Mouse (Mus musculus) 416B (cell line): Measurements from ENCODE around the gene Myo5c.
"Not testable (repeated sequence)": the region's sequence is repeated elsewhere in the genome, so short reads cannot be mapped to it uniquely, and the experiment has no call there.

Experiments
- DNase-seq: peaks from one replicate; pipeline ENCODE4 v3.0.0; 2011; ENCODE audit warnings: low read depth

Myo5c gene

DNA sequence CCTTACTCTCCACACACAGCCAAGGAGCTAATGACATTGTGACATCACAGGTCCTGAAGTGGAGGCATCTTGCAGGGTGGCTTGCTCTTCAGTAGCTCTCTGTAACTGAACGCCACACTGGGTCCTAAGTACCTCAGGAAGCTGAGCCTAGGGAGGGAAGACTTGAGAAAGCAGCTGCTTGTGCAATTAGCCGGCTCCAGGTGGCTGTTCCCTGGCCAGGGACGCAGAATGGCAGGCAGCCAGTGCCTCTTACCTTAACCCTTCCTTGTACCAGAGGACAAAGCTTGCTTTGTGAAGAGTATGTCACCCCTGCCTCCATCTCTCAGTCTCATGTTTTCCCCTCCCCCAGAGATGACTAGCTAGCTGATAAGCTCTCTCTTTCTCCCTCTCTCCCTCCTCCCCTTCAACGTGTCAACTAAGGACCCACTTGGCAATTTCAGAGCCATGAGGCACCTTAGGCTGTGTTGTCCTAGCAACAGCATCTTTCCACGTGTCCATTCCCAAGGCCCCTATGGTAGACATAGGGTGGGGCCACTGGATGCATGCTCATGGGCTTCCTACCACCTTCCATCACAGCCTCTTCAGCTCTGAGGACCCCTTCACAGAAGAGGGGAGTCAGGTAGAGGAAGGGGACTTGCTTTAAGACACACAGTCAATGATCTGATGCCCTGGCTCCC lies 12.0 kb downstream of the Myo5c start:
- DNase-seq = no peak

DNA sequence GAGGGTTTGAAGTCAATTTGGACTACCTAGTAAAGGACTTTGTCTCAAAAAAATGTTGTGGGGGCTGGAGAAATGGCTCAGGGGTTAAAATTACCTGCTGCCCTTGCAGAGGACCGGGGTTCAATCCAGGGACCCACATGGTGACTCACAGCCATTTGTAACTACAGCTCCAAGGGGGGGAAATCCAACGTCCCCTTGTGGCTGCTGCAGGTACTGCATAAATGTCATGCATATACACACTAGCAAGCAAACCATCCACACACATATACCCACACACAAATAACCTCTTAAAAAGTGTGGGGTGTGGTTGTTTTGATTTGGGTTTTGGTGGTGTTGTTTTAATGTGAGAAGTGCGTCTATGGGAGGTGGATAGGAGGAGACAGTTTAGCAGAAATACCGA lies 12.7 kb downstream of the Myo5c start:
- no peak for DNase-seq

DNA sequence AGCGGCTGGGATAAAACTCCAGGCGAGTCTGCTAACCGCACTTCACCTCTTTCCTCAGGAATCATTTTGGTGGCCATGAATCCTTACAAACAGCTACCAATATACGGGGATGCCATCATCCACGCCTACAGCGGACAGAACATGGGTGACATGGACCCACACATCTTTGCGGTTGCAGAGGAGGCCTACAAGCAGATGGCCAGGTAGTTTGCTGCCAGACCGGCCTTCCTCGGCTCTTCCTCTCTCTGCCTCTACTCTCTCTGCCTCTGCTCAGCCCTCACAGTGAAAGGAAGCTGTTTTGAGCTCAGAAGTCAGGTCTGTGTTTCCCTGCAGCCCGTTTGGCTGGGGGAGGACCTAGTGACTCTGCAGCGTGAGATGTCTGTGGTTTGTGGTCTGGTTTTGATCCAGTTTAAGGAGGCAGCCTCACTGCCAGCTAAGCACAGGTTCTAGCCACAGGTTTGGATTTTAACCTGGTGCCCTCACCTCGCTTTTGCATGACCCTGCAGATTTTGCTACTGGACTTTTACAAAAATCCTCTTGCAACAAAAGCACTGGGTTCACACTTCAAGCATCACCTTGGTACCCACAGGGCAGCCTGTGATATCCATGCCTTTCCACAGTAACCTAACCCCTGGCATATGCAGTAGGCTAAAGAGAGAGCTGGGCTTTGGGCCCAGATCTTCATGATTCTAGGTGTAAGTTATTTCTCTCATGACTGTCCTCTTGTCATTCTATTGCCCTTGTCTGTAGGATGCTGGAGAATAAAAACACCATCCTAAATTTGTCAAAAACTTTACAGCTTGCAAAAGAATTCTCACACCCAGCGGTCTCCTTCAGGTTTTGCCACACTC lies 14.5 kb downstream of the Myo5c start:
- peak; percentile 80 for DNase-seq

DNA sequence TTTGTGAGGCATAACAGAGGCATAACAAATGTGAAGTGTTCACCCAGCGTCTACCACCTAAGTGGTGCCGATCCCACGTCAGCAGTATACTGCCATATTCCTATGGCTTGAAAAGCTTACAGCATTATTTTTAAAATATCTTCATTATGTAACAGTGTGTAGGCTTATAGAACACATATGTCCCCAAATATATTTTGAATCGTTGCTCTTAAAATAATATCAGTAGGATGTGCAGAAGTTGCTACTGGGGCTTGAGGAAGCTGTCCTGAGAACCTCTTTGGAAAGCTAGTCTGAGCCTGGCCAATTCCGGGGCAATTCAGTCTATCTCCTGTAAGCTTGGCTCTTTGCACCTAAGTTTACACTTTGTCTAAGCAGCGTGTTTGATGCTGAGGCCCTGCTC lies 16.1 kb downstream of the Myo5c start:
- DNase-seq = no peak

DNA sequence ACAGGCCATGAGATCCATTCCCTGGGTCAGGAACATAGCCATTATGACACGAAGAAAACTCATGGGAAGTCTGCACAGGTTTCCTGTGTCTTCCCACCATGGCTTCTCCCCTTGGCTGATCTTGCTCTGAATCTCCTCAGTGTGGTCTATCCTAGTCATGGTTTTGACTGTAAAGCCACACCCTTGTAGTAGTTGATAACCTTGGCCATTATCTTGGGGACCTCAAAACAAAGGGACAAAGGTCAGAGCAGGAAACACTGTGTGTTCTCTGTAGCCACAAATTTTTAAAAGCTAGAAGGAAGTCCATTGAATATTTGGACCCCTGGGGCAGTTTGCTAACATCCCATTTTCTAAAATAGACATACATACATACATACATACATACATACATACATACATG lies 16.5 kb downstream of the Myo5c start:
- peak; percentile 51 for DNase-seq

DNA sequence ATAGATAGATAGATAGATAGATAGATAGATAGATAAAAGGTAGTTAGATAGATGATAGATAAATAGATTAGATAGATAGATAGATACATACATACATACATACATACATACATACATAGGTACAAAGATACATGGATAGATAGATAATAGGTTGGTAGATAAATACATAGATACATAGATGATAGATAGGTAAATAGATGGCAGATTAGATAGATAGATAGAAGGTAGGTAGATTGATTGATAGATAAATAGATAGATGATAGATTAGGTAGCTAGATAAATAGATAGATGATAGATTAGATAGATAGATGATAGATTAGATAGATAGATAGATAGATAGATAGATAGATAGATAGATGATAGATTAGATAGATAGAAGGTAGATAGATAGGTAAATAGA lies 17.1 kb downstream of the Myo5c start:
- DNase-seq = no peak

DNA sequence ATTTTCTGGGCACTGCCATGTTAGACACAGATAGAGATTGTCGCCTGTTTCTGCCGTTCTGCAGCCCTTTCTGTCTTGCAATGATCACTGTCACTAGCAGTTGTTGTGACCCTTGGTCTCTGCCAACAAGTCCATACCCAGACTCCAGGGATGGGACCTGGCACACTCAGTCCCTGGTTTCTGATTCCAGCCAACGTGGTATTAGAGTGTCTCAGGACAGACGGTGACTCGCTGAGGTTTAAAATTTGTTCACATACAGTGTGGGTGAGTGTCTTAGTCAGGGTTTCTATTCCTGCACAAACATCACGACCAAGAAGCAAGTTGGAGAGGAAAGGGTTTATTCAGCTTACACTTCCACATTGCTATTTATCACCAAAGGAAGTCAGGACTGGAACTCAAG lies 21.3 kb downstream of the Myo5c start:
- not testable (repeated sequence) for DNase-seq

DNA sequence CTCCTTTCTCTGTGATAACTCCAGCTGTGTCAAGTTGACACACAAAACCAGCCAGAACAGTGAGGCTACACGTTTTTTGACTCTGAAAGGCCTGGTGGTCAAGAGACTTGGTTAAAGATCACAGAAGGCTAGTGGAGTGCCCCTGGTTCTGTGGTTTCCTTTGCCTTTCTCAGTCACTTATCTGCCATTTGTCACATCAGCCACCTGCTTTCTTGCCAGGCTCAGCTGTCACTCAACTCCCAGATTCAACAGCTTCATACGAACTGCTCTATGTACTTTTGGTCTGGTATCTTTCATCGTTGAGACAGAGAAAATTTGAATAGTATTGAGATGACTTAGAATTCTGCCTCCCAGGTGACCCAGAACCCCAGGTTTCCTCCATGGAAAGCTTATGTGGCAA lies 21.9 kb downstream of the Myo5c start:
- peak; percentile 88 for DNase-seq

DNA sequence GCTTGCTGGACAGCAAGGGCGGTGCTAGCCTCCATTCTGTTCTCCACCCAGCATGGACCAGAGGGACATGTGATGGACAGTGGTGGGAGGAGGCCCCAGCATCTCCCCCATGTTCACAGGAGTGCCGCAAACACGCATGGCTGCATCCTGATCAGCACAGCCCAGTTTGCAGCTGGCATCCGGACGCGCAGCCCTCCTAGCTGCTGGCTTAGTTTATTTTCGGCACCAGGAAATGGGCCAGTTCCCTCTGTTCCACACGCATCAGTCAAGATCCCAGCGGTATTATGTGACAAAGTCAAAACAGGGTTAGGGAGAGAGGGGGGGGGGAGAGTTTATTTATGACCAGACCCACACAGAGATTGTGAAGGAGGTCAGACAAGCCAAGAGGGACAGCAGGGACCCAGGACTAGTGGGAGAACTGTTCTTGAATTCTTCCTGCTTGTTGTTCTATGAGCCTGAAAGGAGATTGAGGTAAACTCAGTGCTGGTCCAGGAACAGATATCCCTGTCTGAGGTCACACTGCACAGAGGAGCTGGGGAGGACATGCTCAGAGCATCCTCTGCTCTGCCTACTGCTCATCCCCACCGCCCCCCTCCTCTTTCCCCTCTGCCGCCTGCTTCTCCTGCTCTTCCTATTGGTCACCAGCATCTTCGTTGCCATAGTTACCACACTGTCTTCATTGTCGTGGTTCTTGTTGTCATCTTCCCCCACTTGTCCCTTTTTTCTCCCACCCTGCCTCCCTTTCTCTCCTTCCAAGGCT lies 22.6 kb downstream of the Myo5c start:
- peak; percentile 72 for DNase-seq

DNA sequence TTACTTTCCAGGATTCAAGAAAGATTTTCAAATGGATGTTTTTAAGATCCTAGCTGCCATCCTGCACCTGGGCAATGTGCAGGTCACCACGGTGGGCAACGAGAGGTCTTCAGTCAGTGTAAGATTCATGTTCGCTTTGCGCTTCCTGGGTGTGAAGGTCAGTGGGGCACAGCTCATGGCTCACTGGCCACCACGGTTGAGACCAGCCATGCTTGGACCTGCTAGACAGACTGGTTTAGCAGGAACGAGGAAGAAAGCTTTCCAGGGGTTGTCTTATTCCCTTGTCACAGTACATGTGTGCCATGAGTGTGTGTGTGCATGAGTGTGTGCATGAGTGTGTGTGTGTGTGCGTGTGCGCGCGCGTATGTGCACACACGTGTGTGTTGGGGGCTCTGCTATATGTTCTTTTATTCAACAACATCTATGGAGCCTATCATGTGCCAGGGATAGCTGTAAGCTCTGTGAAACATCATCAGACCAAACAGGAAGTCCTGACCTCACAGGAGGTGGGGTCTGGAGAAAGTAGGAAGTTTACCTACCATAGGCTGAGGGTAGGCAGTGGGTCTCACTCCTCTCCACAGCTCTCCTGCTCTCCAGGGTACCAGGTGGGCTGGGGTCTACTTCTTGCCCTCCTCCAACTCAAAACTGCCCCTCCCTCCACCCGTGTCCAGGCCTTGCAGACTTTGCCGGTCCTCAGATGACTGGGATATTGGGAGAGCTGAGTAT lies 24.2 kb downstream of the Myo5c start:
- peak; percentile 53 for DNase-seq

DNA sequence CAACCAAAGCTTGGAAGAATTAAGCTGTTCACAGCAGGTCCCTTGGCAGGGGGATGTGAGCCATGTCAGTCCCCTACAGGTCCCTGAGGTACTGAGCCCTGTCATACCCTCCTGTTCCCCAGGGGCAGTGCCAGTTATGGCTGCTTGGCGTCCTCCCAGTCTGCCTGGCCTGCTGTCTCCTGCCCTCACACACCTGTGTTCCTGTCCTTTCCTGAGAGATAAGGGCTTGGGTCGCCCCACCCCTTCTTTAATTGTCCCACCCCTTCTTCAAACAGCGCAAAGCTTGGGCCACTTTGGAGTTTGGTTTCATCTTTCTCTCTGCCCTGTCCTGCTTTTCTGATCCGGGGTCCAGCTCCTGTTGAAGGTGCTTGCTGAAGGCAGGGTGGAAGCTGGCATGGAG lies 27.0 kb downstream of the Myo5c start:
- no peak for DNase-seq

DNA sequence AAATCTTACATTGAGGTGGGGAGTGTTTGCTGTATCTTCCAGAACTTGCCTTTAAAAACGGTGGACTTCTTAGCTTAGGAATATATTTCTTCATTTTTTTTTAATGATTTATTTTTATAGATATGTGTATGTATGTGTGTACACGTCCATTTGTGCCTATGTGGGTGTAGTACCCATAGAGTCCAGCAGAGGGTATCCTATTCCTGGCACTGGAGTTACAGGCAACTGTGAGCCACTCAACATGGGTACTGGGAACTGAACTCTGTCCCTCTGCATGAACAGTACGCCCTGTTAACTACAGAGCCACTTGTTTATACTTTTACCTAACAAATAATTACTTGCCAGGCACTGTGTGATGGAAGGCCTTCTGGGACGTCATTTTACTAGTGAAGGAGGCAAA lies 27.8 kb downstream of the Myo5c start:
- peak; percentile 46 for DNase-seq

DNA sequence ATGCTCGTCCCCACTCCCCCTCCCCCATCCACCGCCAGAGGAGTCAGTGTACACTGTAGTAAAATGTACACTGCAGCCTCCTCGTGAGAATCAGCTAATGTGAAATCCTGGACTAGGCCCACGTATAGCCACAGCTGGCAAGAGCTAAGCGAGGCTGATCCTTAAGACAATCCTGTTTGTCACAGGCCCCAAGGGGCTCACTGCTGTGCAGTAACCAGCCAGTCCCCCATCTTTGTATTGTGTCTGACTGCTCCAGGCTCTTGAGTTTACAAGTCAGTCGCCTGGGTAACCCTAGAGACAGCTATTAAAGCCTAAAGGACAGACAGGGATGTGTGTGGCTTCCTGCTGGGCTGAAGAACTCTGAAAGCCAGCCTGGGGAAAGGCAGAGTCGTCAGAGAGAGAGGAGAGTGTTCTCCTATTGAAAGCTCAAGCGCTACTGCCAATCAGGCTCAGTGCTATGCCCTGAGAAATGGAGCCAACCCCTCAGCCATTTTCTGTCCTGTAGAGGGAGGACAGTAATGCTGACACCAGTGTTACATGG lies 29.6 kb downstream of the Myo5c start:
- DNase-seq = no peak

DNA sequence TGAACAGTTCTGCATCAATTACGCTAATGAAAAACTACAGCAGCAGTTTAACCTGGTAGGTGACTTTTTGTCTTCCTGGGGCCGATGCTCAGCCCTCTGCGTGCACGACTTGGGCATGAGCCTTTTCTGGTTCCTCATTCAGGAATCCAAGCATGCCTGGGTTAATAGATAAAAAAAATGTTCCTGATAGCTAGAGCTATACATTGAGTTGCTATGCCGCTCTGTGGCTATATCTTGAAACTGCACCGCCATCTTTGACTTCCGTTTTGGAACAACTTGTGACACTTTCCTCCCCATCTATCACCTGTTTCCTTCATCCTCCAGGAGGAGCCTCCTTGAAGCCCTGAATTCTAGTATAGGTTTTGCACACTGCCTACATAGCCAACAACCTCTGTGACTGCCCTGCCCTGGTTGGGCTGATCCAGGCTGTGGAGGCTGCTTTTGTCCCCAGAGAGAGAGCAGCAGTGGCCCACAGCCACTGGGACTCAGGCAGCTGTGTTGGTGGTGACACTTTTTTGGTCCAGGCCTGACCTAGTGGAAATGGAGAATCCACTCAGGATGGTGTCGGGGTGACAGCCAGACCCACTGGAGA lies 30.5 kb downstream of the Myo5c start:
- peak; percentile 89 for DNase-seq

DNA sequence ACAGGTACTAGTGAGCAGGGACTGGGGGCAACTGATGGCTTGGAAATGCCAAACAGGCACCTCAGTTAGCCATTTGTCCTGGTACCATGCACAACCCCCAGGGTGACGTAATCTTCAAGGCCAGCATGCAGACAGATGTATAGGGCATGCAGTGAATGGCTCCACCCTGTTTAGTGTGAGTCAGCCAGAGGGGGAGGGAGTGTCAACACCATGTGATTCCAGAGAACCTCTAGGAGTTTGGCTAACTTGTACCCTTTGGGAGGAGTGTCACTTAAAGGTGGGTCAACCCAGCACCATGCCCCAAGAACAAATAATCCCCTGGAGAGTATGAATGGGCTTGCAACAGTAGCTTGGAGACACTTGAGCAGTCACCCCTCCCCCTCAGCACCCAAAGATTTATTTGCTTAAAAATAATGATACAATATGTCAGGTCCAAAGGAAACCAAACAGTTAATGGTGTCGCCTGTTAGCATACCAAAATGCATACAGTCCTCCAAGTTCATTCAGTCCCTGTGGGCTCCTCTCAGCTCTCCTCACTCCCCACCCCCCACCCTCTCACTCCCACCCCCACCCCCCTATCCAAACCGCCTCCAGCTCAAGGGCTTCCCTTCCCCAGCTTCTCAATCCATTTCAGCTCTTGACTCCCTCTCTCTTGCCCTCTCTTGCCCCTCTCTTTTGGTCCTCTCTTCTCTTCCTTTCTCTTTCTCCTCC lies 32.3 kb downstream of the Myo5c start:
- peak; percentile 89 for DNase-seq

DNA sequence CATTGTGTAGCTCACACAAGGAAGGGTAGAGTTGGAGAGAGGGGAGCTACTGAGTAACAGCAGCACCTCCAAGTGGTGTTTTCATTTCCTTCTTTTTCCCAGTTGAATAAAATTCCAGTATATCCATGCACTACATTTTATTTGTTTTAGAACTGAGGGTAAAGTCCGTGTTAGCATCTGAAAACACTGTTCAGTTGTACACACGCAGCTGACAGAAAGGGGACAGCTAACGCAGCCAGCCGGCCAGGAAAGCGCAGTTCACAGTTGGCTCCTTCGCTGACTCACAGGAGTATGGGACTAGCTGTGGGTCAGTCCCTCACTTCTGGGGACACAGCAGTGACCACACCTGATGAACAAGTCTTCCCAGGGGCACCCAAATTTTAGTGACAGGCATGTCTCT lies 35.3 kb downstream of the Myo5c start:
- no peak for DNase-seq

DNA sequence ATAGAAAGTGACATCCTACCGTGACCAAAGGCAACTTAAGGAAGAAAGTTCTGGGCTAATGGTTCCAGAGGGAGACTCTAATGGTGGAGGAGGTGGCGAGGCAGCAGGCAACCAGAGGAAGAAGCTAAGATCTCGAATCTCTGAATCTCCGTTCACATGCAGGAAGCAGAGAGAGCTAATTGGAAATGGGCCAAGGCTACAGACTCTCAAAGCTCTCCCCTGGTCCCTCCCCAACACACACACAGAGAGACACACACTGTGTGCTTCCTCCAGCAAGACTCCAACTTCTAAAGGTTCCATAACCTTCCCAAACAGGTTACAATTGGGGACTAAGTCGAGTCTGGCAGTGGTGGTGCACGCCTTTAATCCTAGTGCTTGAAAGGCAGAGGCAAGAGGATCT lies 38.6 kb downstream of the Myo5c start:
- DNase-seq = peak; percentile 55

DNA sequence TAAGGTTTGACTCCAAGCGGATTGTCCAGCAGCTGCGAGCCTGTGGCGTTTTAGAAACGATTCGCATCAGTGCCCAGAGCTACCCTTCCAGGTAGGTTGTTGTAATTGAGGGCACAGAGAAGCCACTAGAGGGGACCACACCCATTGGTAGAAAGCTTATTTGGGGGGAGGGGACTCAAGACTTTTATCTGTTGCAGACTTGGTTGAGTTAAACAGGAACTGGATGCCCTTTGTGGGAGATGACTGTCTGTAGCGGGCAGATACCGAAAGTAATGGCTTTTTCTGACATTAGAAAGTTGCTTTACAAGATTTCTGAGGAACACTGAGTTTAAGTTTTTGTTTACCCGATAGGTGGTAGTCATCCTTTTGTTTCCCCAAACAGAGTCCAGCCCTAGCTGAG lies 39.7 kb downstream of the Myo5c start:
- DNase-seq = peak; percentile 25

DNA sequence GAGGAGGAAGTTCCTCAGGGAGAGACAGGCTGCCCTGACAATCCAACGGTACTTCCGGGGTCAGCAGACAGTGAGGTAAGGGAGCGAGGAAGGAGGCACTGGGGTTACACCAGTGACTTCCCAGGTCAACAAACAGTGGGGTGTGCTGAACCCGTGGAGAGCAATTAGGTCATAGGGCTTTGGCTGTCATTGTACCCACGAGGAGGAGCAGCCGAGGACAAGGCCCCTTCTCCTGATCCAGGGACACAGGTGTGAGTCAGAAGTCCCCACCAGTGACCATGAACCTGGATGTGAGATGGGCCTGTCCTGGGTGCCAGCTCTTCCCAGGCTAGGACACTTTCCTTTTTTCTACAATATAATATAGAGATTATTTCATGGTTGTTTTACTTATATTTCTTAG lies 41.8 kb downstream of the Myo5c start:
- DNase-seq = no peak

DNA sequence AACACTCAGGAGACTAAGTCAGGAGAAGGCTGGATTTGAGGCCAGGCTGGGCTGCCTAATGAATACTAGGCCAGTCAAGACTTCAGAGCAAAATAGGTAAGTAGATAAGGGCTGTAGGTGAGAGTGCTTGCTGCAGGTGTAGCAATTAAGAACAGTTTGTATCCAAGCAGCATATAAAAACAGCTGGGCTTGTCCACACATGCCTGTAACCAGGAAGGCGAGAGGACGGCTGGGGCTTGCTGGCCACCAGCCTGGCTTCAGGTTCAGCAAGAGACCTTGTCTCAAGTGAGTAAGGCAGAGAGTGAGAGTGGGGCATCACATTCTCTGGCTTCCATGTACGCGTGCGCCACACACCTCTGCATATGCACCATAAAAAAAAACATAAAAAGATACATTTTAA lies 42.7 kb downstream of the Myo5c start:
- DNase-seq = no peak

DNA sequence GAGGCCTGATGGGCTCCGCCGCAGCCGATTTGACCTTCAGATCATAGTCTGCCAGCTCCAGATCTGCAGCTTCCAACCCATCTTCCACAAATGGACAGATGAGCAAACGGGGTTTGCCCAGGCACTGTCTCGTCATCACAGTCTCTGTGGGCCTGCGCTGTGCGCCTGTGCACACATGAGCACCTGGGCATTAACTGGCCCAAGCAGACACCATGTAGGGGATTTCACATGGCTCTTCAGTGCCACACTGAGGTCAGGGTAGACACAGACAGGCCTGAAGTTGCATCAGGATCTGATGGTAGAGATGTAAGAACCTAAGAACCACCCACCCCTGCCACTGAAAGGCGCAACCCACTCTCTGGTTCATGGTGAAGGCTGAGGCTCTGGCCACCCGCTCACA lies 43.2 kb downstream of the Myo5c start:
- DNase-seq = peak; percentile 15
